Mouse (Mus musculus) gastrocnemius, postnatal 36 days (tissue): ENCODE data around the gene Ak7. TPM values are rescaled to one million over a fixed set of nuclear protein-coding genes. Genes with fewer than 3 reads are reported as not detected.
A peak's percentile ranks its signal among the peaks of the same experiment; 100 is the strongest.

Source experiments
- DNase-seq, 2 experiments: peaks; one replicate each; pipeline ENCODE4 v3.0.0; 2022
- intact Hi-C: fragments of 180-260 bp; cut with DNase I; formaldehyde crosslinking; loops from one replicate; pipeline ENCODE4 v1.15.1; 2025
- total RNA-seq, 2 experiments: library from RNA; stranded (reverse); gene quantifications; 2 replicates each; pipeline ENCODE4 v1.2.3; 2021

Gene Ak7
- total RNA-seq, 2 experiments from 2014 or later: not detected

- intact Hi-C loops: loop anchor here (5.0 kb wide), 1 partner anchor 97 kb away; the partner anchor contains the start of gene Atg2b
- DNase-seq: peak; percentile 81 to 82
These were observed 78.6 kb downstream of the Ak7 start, which contains the start of gene Papola for GRCm38 (mm10) chr12:105784196-105784999. Gene Papola (plus strand): TSS chr12:105784694.

- intact Hi-C loops: loop anchor here (5.0 kb wide), 1 partner anchor 98 kb away; the partner anchor contains the start of gene Atg2b
- DNase-seq: peak in 1 of 2 experiments; percentile 59
These were observed 79.4 kb downstream of the Ak7 start for GRCm38 (mm10) chr12:105785000-105785774.

- intact Hi-C loops: no loop called here
These were observed 80.3 kb downstream of the Ak7 start for GRCm38 (mm10) chr12:105786113-105786512.

GRCm38 (mm10) chr12:105787626-105788025 is 81.8 kb downstream of the Ak7 start:
- intact Hi-C loops: no loop called here
- no peak for DNase-seq

More at GRCm38 (mm10) chr12:105786113-105786512, 80.3 kb downstream of the Ak7 start:
- DNase-seq: no peak

- intact Hi-C loops: no loop called here
- no peak for DNase-seq
These were observed 84.1 kb downstream of the Ak7 start for GRCm38 (mm10) chr12:105789885-105790284.

- intact Hi-C loops: no loop called here
- DNase-seq: no peak
These were observed 89.1 kb downstream of the Ak7 start for GRCm38 (mm10) chr12:105794896-105795295.

- intact Hi-C loops: no loop called here
- DNase-seq: no peak
These were observed 92.2 kb downstream of the Ak7 start for GRCm38 (mm10) chr12:105798001-105798400.

GRCm38 (mm10) chr12:105805790-105806189 is 100.0 kb downstream of the Ak7 start:
- no peak for DNase-seq
- intact Hi-C loops: loop anchor here (10.0 kb wide), 1 partner anchor 161 kb away; no protein-coding TSS in a partner anchor

GRCm38 (mm10) chr12:105806205-105806604 is 100.4 kb downstream of the Ak7 start:
- intact Hi-C loops: loop anchor here (10.0 kb wide), 1 partner anchor 161 kb away; no protein-coding TSS in a partner anchor
- DNase-seq: no peak

- no peak for DNase-seq
- intact Hi-C loops: loop anchor here (10.0 kb wide), 1 partner anchor 163 kb away; no protein-coding TSS in a partner anchor
These were observed 101.6 kb downstream of the Ak7 start for GRCm38 (mm10) chr12:105807416-105807815.

- intact Hi-C loops: loop anchor here (10.0 kb wide), 1 partner anchor 164 kb away; no protein-coding TSS in a partner anchor
- no peak for DNase-seq
These were observed 103.2 kb downstream of the Ak7 start for GRCm38 (mm10) chr12:105808945-105809344.

- DNase-seq: no peak
- intact Hi-C loops: no loop called here
These were observed 104.8 kb downstream of the Ak7 start for GRCm38 (mm10) chr12:105810608-105811007.

GRCm38 (mm10) chr12:105813957-105814356 is 108.2 kb downstream of the Ak7 start:
- intact Hi-C loops: no loop called here
- no peak for DNase-seq

- intact Hi-C loops: no loop called here
- no peak for DNase-seq
These were observed 117.7 kb downstream of the Ak7 start for GRCm38 (mm10) chr12:105823472-105823871.

- intact Hi-C loops: no loop called here
These were observed 119.0 kb downstream of the Ak7 start for GRCm38 (mm10) chr12:105824743-105825142.

GRCm38 (mm10) chr12:105825266-105825665 is 119.5 kb downstream of the Ak7 start:
- DNase-seq: no peak
- intact Hi-C loops: no loop called here

More at GRCm38 (mm10) chr12:105824743-105825142, 119.0 kb downstream of the Ak7 start:
- DNase-seq: no peak

Other genes with a start within 250 kb of the Ak7 start
- under 1 TPM; 0.52 to 0.66 TPM for gene Bdkrb2, start 142.8 kb upstream of the Ak7 start, total RNA-seq
- under 1 TPM in 1 of 2 experiments, not detected in 1; 0.20 TPM for gene Bdkrb1, start 102.9 kb upstream of the Ak7 start, total RNA-seq
- 1 to 10 TPM; 5.1 to 5.6 TPM for gene Gskip, start 21.1 kb upstream of the Ak7 start, total RNA-seq
- 10 to 100 TPM; 15.0 to 16.7 TPM for gene Atg2b, start 20.8 kb upstream of the Ak7 start, total RNA-seq
- gene Papola, start 78.7 kb downstream of the Ak7 start, total RNA-seq: 10 to 100 TPM; 61.5 to 69.4 TPM